Mouse (Mus musculus) heart, embryonic 15.5 days (tissue): ENCODE data around the gene Aldoc. TPM values are rescaled to one million over a fixed set of nuclear protein-coding genes. Genes with fewer than 3 reads are reported as not detected.

Source experiments
- ATAC-seq: fragments of 200-750 bp; cut with Nextera tagmentation; replicated peaks from 2 replicates; pipeline ENCODE4 v1.8.0; 2017; ENCODE audit warnings: low read depth, moderate TSS enrichment; ENCODE audit not compliant: insufficient number of reproducible peaks, insufficient read depth, low FRiP score
- H3K27ac ChIP-seq: fragments of 300-500 bp; sonication (generic); 2 replicates; pipeline ENCODE4 v1.5.1; 2015; ENCODE audit warnings: mild to moderate bottlenecking, inconsistent platforms
- H3K27me3 ChIP-seq: fragments of 300-500 bp; sonication (generic); 2 replicates; pipeline ENCODE4 v1.6.1; 2015; ENCODE audit warnings: inconsistent platforms
- H3K36me3 ChIP-seq: fragments of 300-500 bp; sonication (generic); 2 replicates; pipeline ENCODE4 v1.6.1; 2015; ENCODE audit warnings: mild to moderate bottlenecking, inconsistent platforms
- H3K4me1 ChIP-seq: fragments of 300-500 bp; sonication (generic); replicated peaks from 2 replicates; pipeline ENCODE4 v1.6.1; 2015; ENCODE audit warnings: inconsistent platforms
- H3K4me2 ChIP-seq: fragments of 300-500 bp; sonication (generic); 2 replicates; pipeline ENCODE4 v1.6.1; 2015; ENCODE audit warnings: inconsistent platforms, mild to moderate bottlenecking, moderate library complexity
- H3K4me3 ChIP-seq: fragments of 300-500 bp; sonication (generic); 2 replicates; pipeline ENCODE4 v1.5.1; 2015; ENCODE audit warnings: mild to moderate bottlenecking, inconsistent platforms
- H3K9ac ChIP-seq: fragments of 300-500 bp; sonication (generic); 2 replicates; pipeline ENCODE4 v1.6.1; 2015; ENCODE audit warnings: mild to moderate bottlenecking, inconsistent platforms
- H3K9me3 ChIP-seq: fragments of 300-500 bp; sonication (generic); replicated peaks from 2 replicates; pipeline ENCODE4 v1.6.1; 2016; ENCODE audit warnings: inconsistent platforms
- WGBS: fragments of 180-500 bp; shearing (Covaris S2); methylation state at CpG from one replicate; pipeline ENCODE4 v1.1.7; 2015; ENCODE audit warnings: mixed read lengths; 5-methylcytosine and 5-hydroxymethylcytosine counted together
- polyA plus RNA-seq: library from polyadenylated mRNA; unstranded; fragments of >200 nt; fragmentation: Nextera tagmentation; extraction: Ambion mirVana; gene quantifications from 2 replicates; pipeline ENCODE4 v1.2.1, GENCODE M21; 2015

The Aldoc gene
- polyA plus RNA-seq, 1 experiment from 2014 or later: 20.6 TPM

DNA sequence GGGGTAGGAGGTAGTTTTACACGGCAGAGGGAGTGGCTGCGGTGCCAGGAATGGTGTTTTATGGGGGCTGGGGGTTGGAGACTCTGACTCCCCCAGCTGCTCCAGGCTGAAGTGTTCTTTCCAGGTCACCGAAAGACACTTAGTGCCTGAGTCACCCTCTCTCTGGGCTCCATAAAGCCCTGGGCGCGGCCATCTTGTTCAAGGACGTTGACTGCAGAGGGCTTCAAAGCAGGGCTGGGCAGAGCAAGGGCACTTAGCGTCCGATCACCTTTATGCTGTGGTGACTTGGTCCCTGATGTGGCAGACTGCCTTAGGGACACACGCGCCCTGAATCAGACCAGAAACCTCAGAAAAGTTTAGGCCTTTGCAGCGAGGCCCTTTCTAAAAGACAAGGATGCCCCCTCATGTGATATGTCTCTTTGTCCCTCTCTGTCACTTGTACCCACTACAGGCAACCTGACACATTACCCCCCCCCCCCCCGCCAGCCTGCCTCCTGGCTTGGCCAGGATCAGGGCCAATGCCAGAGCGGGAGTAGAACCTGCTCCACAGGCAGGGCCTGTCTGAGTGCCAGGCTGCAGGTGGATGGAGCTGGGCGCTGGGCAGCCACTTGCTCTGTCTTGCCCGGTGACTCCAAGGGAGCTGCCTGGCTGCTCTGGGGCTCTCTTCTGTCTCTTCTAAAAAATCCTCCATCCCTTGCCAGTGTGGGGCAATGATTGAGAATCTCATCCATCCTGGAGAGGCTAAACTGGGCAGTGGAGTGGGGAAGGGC, 44.9 kb downstream of the Aldoc start:
- ATAC-seq: no peak
- no peak overlapping the region for H3K9ac ChIP-seq
- no peak overlapping the region for H3K27ac ChIP-seq
- no peaks in the 10 kb centered on the region for H3K4me1 ChIP-seq
- H3K9me3 ChIP-seq: no peaks in the 10 kb centered on the region
- H3K36me3 ChIP-seq: no peaks in the 10 kb centered on the region
- H3K4me2 ChIP-seq: no peak overlapping the region
- H3K27me3 ChIP-seq: no peaks in the 10 kb centered on the region
- no peak overlapping the region for H3K4me3 ChIP-seq
- 81% methylated on average over 15 of the region's 15 CpGs for WGBS

DNA sequence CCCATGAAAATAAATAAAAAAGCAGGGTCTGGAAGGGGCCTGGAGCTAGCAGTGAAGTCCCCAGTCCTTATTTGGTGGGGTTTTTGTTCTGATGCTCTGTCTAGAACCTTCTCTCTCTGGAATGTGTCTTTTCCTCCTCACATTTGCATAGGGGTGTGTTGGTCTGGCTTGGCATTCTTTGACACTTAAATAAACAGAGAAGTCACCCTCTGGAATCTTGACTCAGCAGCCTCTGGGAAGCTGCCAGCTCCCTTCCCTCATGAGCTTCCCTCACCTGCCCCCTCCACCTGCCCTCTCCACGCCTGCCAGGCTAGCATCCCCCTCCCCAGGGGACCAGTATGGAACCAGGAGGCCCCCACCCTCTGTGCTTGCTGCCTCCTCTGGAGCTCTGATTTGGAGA, 47.6 kb downstream of the Aldoc start:
- 39% methylated on average over 1 of the region's 1 CpGs for WGBS
- H3K27me3 ChIP-seq: no peaks in the 10 kb centered on the region
- H3K4me3 ChIP-seq: no peak overlapping the region
- no peaks in the 10 kb centered on the region for H3K9me3 ChIP-seq
- no peak overlapping the region for H3K9ac ChIP-seq
- no peaks in the 10 kb centered on the region for H3K36me3 ChIP-seq
- no peak for ATAC-seq
- no peak overlapping the region for H3K27ac ChIP-seq
- no peak overlapping the region for H3K4me2 ChIP-seq
- H3K4me1 ChIP-seq: no peaks in the 10 kb centered on the region

DNA sequence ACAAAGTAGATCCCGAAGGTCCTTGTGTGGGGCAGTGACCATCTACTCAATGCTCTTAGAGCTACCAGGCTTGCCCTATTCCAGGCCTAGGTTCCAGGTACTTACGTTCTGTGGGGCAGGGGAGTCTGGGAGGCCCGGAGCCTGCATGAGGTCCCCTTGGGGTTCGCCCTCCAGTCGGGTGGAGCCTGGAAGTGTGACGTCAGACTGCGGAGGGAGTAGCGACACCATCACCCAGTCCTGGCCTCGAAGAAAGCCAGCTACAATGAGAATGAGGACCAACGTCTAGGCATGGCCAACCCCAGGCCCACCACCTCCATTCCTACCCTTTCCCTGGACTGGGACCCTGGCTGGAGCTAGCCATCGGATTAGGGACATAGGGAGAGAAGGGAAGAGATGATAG, 48.9 kb downstream of the Aldoc start:
- Histone ChIP-seq H3K36me3 (no peaks in the 10 kb centered on the region), H3K4me1 (no peaks in the 10 kb centered on the region), H3K27me3 (no peaks in the 10 kb centered on the region), H3K4me3 (no peak overlapping the region), H3K4me2 (no peak overlapping the region), H3K27ac (no peak overlapping the region), H3K9ac (no peak overlapping the region), H3K9me3 (no peaks in the 10 kb centered on the region)
- no peak for ATAC-seq
- 88% methylated on average over 11 of the region's 11 CpGs for WGBS

- H3K27me3 ChIP-seq: no peaks in the 10 kb centered on the region
- H3K4me1 ChIP-seq: no peaks in the 10 kb centered on the region
- H3K4me2 ChIP-seq: no peak overlapping the region
- H3K9ac ChIP-seq: no peak overlapping the region
- ATAC-seq: no peak
- no peak overlapping the region for H3K4me3 ChIP-seq
- no peaks in the 10 kb centered on the region for H3K36me3 ChIP-seq
- no peak overlapping the region for H3K27ac ChIP-seq
- 59% methylated on average over 3 of the region's 3 CpGs for WGBS
- H3K9me3 ChIP-seq: no peaks in the 10 kb centered on the region
Observed at GRCm38 (mm10) chr11:78372166-78372565, 49.4 kb downstream of the Aldoc start.

GRCm38 (mm10) chr11:78372610-78373009, 49.8 kb downstream of the Aldoc start:
- Histone ChIP-seq H3K27ac (no peak overlapping the region), H3K4me2 (no peak overlapping the region), H3K4me1 (no peaks in the 10 kb centered on the region), H3K4me3 (no peak overlapping the region), H3K9ac (no peak overlapping the region), H3K27me3 (no peaks in the 10 kb centered on the region; the same call in 1 of the 2 replicates), H3K9me3 (no peaks in the 10 kb centered on the region), H3K36me3 (no peaks in the 10 kb centered on the region)
- no peak for ATAC-seq
- 45% methylated on average over 7 of the region's 7 CpGs for WGBS

DNA sequence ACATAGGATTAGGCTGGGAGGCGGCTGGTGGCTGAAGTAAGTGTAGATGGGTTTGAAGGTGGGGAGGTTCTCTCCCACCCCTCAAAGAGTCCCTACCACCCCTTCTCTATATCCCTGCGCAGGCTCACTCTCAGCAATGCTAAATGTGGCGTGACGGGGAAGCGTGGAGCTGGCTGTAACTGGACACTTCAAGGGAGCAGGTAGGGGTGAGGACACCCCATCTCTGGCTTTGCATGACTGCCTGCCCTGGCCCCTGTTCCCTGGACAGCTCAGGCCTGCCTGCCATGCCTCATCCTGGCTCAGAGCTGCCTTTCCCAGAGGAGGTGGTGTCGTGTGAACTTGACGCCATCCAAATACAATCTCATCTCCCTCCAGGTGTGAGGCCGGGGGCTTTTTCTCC, 51.4 kb downstream of the Aldoc start:
- H3K4me3 ChIP-seq: no peak overlapping the region
- H3K27ac ChIP-seq: no peak overlapping the region
- H3K9ac ChIP-seq: no peak overlapping the region
- H3K27me3 ChIP-seq: peaks cover 3% of the 10 kb centered on the region
- no peaks in the 10 kb centered on the region for H3K9me3 ChIP-seq
- WGBS: 69% methylated on average over 8 of the region's 8 CpGs
- no peaks in the 10 kb centered on the region for H3K4me1 ChIP-seq
- H3K36me3 ChIP-seq: no peaks in the 10 kb centered on the region
- no peak overlapping the region for H3K4me2 ChIP-seq
- no peak for ATAC-seq

Other genes starting within 250 kb of the Aldoc start
- 21.1 and 24.5 TPM in 2 replicates for gene Eral1, start 242.6 kb upstream of the Aldoc start, polyA plus RNA-seq
- gene Fam222b, start 228.3 kb upstream of the Aldoc start, polyA plus RNA-seq: 14.1 and 16.2 TPM in 2 replicates
- gene Traf4, start 157.4 kb upstream of the Aldoc start, polyA plus RNA-seq: 30.8 and 42.8 TPM in 2 replicates
- gene Nek8, start 146.3 kb upstream of the Aldoc start, polyA plus RNA-seq: 12.4 and 17.3 TPM in 2 replicates
- 13.5 and 14.2 TPM in 2 replicates for gene Tlcd1, start 146.3 kb upstream of the Aldoc start, polyA plus RNA-seq
- gene Rpl23a, start 139.4 kb upstream of the Aldoc start, polyA plus RNA-seq: 717 and 816 TPM in 2 replicates
- gene Rab34, start 134.5 kb upstream of the Aldoc start, polyA plus RNA-seq: 54.5 and 72.1 TPM in 2 replicates
- gene Proca1, start 129.6 kb upstream of the Aldoc start, polyA plus RNA-seq: 2.9 and 3.0 TPM in 2 replicates
- gene Sdf2, start 77.2 kb upstream of the Aldoc start, polyA plus RNA-seq: 52.5 and 59.4 TPM in 2 replicates
- gene Supt6, start 77.0 kb upstream of the Aldoc start, polyA plus RNA-seq: 12.9 and 18.6 TPM in 2 replicates
- gene 2610507B11Rik, start 61.2 kb upstream of the Aldoc start, polyA plus RNA-seq: 63.9 and 71.9 TPM in 2 replicates
- 0.23 and 0.38 TPM in 2 replicates for gene BC030499, start 32.1 kb upstream of the Aldoc start, polyA plus RNA-seq
- 21.6 and 30.9 TPM in 2 replicates for gene Spag5, start 21.4 kb upstream of the Aldoc start, polyA plus RNA-seq
- 46.1 and 62.4 TPM in 2 replicates for gene Pigs, start 5.4 kb downstream of the Aldoc start, polyA plus RNA-seq
- 31.0 and 43.3 TPM in 2 replicates for gene Unc119, start 20.5 kb downstream of the Aldoc start, polyA plus RNA-seq
- gene Foxn1, start 63.6 kb downstream of the Aldoc start, polyA plus RNA-seq: 0.78 and 8.9 TPM in 2 replicates
- gene Slc13a2, start 99.2 kb downstream of the Aldoc start, polyA plus RNA-seq: 0.08 TPM in 1 of 2 replicates, not detected in the other
- 6.5 and 7.5 TPM in 2 replicates for gene Slc46a1, start 142.7 kb downstream of the Aldoc start, polyA plus RNA-seq
- gene Sarm1, start 174.8 kb downstream of the Aldoc start, polyA plus RNA-seq: 0.15 and 0.60 TPM in 2 replicates
- gene Vtn, start 176.1 kb downstream of the Aldoc start, polyA plus RNA-seq: 1.3 and 4.7 TPM in 2 replicates
- gene Sebox, start 180.5 kb downstream of the Aldoc start, polyA plus RNA-seq: not detected in 2 replicates
- gene Tmem199, start 189.2 kb downstream of the Aldoc start, polyA plus RNA-seq: 36.3 and 37.8 TPM in 2 replicates
- gene Poldip2, start 189.2 kb downstream of the Aldoc start, polyA plus RNA-seq: 157 and 162 TPM in 2 replicates
- 63.7 and 73.0 TPM in 2 replicates for gene Tnfaip1, start 213.4 kb downstream of the Aldoc start, polyA plus RNA-seq
- 97.5 and 106 TPM in 2 replicates for gene Ift20, start 213.4 kb downstream of the Aldoc start, polyA plus RNA-seq
- gene Tmem97, start 227.8 kb downstream of the Aldoc start, polyA plus RNA-seq: 43.8 and 48.7 TPM in 2 replicates